Mouse (Mus musculus) ovary, postnatal 10 days (tissue): ENCODE measurements at regions not wholly inside any gene's neighbourhood (a gene's known extent, or its start where the extent isn't known, plus 50 kb on each side); places are given as distances from the start of the nearest gene placed in this dataset.

Source experiments
- DNase-seq: peaks from one replicate; pipeline ENCODE4 v3.0.0; 2022; ENCODE audit warnings: low spot score

DNA sequence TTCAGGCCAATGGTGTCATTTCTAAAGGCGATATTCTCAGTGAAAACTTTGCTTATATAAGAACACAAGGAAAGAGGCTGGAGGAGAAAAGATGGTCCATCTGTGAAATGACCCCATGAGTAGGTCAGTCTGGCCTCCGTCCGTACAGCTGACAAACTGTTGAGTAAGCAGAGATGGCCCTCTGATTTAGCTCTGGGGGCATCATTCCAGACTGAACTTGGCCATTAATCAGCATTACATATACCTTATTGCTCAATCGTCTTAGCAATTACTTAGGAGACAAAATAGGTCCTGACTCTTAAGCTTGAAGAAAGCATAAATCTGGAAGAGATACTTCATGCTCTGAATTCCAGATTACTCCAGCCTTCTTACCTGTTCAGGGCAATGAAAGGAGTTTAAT lies 132.8 kb upstream of the Noct start:
- DNase-seq: no peak

DNA sequence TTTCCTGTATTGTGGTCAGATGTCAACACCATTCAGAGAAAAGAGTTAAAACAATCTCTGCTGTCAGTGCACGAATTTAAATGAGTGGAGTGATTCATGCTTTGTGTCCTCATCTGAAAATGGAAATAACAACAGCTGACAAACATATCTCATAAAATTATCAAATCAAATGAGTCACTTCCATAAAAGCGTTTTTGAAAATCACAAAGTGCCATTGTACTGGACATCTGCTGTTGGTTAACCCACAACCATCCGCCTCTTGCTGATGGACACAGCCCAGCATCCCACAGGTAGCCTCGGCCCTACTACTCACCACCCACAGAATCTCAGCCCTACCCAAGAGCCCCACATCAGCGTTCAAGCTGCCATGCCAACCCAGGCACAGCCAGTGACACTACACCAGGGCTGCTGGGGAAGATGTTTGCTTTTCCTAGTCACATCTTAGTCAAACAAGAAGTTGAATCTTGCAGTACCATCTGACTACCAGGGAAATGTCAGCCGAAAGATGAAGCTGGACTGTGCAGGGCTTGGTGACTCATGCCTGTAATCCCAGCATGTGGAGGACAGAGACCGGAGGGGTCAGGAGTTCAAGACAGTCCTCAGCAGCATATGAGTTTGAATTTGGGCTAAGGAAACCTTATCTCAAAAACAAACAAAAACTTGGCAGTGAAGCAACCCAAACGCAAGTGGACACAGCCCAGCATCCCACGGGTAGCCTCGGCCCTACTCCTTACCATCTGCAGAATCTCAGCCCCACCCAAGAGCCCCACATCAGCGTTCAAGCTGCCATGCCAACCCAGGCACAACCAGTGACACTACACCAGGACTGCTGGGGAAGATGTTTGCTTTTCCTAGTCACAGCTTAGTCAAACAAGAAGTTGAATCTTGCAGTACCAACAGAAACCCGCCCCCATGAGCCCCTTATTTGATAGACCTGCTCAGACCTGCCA lies 131.9 kb upstream of the Noct start:
- DNase-seq: no peak

DNA sequence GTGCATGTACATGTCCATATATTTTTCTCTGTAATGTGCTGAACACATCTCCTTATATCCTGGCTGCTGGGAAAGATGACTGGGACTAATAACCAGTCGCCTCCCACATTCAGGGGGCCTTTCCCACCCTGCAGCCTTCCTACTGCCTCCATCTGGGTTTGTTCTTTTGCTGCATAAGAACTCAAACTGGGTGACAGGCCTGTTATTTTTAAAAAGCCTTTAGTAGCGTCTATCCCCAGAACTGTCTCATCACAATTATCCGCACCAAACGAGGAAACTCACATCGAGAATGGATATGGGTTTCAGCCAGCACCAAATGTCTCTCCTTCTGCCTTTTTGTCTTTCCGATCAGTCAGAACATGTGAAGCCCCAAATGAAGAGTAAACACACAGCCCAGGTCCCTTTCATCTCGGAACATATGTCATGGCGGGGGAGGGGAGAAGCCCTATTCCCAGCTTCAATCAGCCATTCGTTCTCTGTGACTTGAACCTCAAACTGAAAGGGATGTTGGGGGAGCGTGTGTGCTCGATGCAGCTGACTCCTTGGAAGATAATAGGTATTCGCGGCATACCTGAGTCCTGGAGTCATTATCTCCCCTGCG lies 128.3 kb upstream of the Noct start:
- no peak for DNase-seq

DNA sequence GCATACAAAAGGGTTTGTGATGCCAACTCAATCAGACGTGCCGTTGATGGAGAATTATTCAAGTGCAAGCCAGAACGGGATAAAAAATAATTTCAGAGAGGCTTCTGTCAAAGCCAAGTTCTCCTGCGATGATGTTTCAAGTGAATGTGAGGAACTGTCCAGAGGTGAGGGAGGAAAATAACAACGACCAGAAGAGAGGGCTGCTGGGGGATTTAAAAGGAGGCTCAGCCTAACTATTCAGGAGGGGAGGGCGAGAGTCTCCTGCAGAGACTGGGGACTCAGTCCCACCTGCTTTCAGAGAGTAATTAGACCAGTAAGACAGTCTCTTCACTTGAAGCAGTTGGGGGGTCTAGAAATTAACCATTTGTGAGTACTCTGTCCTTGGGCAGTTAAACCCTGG lies 127.7 kb upstream of the Noct start:
- DNase-seq: no peak

DNA sequence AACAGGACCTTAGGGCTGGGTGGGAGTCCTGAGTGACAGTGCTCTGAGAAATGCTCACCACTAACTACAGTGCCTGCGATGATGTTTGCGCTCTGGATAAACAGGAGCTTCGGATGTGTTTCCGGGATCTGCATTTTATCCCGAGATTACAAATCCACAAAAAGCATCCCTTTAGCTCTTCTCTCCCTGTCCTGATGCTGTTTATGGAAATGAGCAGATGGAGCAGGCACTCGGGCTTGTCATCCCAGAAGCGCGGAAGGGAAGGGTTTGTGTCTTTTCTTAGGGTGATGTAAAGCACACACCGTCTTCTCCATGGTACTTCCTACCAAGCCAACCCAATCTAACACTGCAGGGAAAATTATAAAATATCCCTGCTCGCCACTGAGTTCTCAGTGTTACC lies 126.9 kb upstream of the Noct start:
- no peak for DNase-seq

DNA sequence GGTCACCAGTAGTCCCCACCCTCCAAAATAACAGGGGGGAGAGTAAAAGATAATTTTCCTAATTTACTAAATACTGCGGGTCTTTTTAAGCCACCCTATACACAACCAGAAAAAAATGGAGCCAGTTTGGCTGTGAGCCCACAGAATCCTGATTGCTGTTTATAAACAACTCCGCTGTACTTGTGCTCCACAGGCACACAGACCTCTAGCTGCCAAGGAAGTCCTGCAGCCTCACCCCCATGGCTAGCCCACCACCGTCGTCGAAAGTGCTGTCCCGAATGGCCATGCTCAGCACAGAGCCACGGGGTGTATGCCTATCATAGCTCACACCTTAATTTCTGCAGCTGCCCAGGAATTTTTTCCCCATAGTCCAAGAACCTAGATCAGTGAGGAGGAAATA lies 124.3 kb upstream of the Noct start:
- DNase-seq: no peak

DNA sequence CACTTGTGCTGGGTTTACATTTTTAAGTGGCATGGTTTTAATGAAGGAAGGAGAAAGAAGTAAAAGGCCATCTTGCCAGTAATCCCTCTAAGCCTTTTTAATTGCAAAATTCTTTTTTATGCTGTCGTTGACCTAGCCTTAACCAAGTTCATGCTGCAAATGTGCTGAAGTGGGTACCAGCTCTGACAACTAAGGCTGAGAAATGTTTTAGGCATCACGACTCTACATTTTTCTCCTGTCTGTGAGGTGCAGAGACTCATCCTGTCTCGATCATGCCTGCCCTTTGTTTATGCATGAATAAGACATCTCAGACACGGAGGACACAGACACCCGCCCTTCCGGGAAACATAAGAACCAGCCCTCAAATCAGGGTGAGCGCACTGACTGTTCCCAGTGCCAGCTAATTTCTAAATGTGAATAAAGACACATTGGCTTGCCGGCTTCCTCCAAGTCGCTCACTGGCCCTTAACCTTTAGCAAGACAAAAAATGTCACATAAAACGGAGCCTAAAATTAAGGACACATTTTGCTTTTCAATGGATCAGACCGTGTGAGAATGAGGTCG lies 115.5 kb upstream of the Noct start:
- no peak for DNase-seq

DNA sequence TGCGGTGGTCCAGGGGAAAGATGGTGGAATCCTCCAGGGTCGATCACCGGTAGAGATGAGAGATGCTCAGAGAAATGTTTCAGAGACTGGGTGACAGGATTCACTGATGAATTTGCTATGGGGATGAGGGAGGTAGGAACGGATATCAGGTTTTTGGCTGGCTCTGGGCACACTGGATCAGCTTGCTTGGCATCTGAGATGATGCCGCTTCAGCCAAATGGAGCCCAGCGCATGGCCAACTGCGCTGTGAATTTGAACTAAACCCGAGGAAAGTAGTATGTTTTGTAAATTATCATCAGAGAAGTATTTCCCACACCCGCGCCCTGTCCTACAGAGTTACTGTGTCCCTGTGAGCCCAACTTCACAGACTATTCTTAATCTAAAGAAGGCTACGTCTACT lies 113.0 kb upstream of the Noct start:
- DNase-seq: no peak

DNA sequence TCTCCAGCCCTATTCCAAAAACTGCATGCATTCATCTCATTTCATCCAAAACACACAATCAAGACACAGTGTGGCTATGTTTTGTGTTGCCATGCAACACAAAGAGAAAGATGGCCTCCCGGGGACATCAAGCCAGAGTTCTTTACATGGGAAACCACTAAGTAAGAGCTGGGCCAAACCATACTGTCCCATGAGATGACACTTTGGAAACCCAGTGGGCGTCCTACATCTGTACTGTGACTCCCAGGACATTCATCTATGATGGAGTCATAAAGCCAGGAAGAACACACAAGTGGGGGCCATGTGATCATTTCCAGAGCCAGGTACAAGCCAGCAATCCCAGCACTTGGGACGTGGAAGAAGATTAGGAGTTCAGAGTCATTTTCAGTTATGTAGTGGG lies 111.9 kb upstream of the Noct start:
- DNase-seq: no peak

DNA sequence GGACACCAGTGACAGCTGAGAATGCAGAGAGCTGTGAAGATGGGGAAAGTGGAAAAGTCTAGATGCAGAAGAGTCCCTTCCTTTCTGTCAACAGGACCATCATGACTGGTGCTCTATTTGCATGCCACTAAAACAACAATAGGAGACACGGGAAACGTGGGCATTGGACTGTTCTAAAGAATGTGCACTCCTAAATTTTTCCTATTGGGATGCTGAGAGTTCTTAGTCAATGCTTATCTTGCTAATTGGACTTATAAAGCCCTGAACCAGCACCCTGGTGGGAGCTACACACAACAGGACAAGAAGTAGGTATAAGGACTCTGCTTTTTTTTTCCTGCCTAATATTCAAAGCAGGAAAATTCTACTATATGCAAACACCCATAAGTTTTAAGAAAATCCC lies 108.3 kb upstream of the Noct start:
- DNase-seq: no peak

DNA sequence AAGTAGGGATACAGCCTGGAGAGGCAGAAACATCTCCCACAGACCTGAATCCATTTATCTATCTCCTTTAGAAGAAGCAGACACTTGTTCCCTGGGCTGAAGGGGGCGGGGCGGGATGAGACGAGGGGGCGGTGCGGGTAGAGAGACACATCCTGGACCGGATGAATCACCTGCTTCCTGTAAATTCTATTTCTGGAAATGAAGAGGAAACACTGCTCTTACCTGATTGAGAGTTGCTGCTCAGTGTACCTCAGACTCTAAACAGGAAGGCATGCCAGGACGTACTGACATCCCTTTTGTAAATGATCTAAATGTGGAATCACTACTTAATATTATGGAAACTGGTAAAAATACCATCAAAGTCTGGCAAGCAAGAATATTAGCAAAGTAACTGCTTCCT lies 105.5 kb upstream of the Noct start:
- no peak for DNase-seq

DNA sequence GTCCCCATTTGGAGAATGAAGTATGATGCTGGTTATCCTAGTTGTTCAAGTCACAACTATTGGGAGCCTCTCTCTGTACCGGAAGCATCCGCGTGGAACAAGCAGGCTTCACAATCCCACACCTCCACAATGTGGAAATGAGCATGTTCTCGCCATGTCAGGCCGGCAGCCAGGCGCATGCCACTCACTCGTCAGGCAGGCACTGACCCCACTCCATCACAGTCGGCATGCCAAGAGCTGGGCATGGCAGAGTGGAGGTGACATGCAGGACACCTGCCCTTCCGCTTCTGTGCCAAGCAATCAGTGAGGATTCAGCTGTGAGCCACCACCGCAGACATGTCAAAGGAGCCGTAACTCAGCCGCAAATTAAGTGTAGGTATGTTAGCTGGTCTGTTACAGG lies 103.7 kb upstream of the Noct start:
- DNase-seq: no peak

DNA sequence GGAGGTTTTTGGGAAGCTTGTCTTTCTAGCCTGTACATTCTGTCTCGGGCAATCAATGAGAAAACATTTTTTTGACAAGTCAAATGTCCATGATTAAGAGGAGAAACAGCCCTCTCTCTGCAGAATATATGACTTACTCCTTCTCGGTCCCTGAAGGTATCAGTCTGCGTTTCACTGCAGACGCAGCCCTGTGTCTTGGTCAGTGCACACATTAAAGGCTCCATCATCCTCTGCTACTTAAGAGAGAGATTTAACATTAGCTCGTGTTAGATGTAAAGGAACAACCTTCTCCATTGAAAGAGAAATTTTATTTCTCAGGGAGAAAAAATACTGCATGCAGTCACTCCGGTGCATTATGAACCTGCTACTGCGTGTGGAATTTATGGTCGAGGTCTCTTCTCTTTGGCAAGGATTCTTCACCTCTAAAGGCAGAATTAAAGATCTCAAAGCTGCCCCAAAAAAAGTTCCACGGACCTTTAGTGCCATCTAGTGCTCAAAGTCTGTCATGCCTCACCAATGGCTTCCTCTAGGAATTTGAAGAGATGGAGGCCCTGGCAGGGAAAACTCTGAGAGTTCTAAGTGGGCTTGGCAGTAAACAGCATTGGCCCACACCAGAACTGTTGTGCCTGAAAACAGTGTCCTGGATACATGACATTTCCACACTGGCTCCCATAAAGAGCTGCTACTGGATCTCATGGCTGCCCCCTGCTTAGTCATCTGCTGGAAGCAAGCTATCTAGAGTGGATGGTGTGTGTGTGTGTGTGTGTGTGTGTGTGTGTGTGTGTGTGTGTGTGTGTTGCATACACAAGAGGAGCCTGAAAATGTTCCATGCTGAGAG lies 102.3 kb upstream of the Noct start:
- peak; percentile 38 for DNase-seq

DNA sequence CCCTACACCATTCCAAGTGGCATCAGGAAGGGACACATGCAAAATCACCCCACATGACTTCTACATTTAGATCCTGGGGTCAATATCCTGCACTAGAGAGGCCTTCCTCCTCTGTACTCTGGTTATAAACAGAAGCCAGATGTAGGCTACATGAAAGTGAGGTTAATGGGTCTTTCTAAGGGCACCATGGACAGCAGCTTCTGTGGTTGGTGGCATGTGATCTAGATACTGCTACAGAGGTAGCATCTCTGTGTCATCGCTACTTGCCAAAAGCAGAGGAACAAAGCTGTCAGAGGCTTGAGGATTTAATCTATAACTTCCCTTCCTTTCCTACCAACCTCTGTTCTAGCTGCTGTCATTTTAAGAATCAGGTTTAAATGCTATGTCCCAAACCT lies 101.7 kb upstream of the Noct start:
- no peak for DNase-seq

DNA sequence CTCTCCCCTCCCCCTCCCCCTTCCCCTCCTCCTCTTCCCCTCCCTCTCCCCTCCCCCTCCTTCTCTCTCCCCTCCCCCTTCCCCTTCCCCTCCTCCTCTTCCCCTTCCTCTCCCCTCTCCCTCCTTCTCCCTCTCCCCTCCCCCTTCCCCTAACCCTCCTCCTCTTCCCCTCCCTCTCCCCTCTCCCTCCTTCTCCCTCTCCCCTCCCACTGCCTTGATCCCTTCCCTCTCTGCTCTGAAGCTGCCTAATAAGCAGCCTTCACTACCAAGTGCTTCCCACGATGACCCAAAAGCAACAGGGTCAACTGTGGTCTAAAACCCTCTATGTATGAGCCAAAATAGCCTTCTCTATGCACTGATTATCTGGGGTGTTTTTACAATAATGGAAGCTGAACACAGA lies 96.4 kb upstream of the Noct start:
- no peak for DNase-seq

DNA sequence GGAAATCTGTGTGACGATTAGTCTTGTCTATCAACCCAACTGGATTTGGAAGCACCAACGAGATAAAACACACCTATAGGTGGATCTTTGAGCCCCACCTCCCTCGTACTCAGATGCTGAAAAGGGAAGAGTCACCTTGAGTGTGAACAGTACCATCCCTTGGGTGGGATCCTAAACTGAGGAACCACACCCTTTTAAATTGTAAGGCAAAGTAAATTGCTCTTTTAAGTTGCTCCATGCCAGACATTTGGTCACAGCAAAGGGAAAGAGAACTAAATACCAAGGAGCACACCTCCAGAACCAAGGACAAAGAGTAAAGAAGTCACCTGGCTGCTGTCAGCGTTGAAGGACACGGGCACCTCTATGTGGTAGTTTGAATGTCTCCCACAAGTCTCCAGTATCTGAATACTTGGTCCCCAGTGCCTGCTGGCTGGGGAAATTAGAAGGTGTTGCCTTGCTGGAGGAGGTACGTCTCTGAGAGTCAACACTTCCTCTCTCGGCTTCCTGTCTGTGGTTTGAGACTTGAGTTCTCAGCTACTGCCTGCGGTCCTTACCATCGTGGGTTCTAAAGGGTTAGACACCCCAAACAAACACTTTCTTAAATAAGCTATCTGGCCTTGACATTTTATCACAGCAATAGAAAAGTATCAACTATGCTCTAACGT lies 95.6 kb upstream of the Noct start:
- no peak for DNase-seq

DNA sequence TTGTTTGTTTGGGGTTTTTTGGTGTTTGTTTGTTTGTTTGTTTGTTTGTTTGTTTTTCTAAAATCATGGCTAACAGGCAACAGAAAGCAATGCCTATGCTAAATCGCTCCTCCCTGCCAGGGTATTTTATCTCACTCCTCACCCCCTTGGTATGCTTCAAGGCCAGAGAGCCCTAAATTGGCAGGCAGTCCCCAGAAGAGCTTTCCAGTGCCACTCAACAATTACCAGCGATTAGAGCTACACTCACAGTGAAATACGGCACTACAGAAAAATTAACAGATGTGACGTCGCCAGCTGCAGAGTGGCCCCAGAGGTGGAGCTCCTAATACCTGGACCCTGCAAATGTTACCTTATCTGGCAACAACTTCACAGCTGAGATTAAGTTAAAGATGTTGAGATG lies 93.5 kb upstream of the Noct start:
- DNase-seq: no peak

DNA sequence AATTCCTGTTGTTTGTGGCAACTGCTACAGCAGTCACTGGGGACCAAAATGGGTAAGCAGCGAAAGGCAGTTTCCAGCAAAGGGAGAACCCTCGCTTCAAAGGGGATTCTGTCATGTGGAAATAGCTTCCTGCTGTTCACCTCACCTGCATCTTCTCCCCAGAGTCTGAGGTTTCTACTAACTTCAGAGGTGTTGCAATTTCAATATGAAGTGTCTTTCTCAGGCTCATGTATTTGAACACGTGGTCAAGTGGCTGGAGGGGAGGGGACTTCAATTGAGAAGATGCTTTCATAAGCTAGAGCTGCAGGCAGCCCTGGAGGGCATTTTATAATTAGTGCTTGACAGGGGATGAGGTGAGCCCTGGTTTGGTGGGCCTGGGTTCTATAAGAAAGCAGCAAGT lies 92.9 kb upstream of the Noct start:
- no peak for DNase-seq

DNA sequence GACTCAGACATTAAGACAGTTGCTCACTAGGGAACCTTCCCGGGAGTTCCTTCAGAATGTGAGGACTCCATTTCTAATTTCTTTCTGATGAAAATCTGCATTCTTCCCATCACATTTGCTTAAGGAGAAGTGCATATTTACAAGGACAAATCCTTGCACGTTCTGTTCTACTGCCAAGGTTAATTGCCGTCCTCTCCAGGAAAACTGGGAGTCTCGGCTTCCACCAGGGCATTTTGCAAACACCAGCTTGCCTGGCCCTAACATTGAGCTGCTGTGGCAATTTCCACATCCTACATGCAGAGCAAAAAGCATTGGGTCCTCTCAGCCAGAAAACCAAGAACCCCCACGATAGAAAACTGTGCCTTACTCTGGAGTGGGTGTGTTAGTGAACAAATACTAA lies 91.5 kb upstream of the Noct start:
- DNase-seq: no peak

DNA sequence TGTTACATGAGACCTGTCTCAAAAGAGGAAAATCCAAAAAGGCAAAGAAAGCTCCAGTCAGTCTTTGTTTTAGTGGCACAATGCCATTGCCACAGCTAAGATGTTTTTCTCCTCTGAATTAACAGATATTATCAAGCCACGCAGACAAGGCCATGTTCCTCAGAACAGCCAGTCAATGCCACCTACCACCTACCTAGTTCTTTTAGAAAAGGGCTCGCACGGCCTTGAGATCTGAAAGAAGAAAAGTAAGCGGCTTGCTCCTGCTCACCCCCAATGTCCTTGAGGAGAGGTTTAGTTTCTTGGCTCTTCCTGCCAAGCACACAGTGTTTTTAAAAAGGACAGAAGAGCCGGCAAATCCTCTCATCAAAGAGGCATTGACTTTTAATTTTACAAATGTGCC lies 88.7 kb upstream of the Noct start:
- DNase-seq: no peak

DNA sequence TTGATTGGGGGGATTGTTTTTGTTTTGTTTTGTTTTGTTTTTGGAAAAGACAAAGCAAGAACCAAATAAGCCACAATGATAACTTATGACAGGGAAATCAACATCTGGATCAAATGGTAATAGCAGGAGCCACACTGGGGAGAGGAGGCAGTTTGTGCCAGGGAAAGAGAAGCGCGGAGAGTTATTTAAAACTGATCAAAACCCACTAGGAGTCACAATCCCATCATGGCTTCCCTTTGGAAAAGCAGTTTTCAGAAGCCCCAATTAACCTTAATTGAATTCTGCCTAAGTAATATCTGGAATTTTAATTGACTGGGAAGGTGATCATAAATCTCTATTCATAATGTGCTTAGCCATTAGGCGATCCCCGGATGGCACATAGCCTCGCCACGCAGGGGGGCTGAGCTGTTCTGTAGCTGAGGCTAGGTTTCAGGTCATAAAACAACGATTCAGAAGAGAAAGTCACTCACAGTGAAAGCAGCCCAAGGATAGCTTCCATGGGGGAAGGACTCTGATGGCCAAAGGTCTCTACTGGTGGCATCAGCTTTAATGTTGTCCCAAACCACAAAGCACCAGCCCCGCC lies 86.4 kb upstream of the Noct start:
- DNase-seq: no peak

DNA sequence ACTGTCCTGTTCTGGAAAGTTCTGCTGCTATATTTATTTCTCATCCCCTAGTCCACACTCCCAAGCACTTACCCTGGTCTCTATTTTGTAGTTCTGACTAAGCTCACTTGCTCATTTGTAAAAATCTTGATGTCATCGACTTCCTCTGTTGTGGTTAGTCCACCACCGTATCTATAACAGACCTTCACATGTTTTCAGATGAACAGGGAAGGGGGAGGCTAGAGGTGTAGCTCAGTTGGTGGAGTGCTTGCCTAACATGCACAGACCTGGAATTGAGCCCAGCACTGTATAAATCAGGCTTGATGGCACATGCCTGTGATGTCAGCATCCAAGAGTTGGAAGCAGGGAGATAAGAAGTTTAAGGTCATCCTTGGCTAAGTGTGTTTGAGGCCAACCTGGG lies 78.3 kb upstream of the Noct start:
- DNase-seq: no peak
